ENCODE assay signal across 9 mouse cellular contexts in genomic region chr1:172219451-172220406, GRCm38 (mm10). TPM values are rescaled to one million over a fixed set of nuclear protein-coding genes. Genes with fewer than 3 reads are reported as not detected.
A peak's percentile ranks its signal among the peaks of the same experiment; 100 is the strongest.
DNase-seq lines count a peak whose midpoint lies in the region; ATAC-seq and TF ChIP-seq lines count a peak whose summit lies in the region.
"Had no signal": no experiment of that assay in that cellular context is flagged by ENCODE, and none has a peak within 500 bp of the region (broad histone marks: within the 10 kb centered on the region; RNA-seq: fewer than 3 reads in every experiment).

TSS of gene Casq1 (minus strand) at chr1:172219868.

- H3K36me3 ChIP-seq in kidney, embryonic 16.5 days (ENCODE audit: insufficient read depth, low read length), result no peaks in the 10 kb centered on the region
- no peaks in the 10 kb centered on the region for H3K36me3 ChIP-seq in embryonic facial prominence, embryonic 14.5 days (ENCODE audit: control insufficient read depth, insufficient read depth, low read length)
- no peaks in the 10 kb centered on the region for H3K36me3 ChIP-seq in heart, embryonic 13.5 days
- H3K36me3 ChIP-seq in limb, embryonic 15.5 days, result no peaks in the 10 kb centered on the region
- H3K36me3 ChIP-seq: liver, embryonic 12.5 days had no signal

- no peak for DNase-seq in kidney, postnatal 25 days
- DNase-seq in embryonic facial prominence, embryonic 14.5 days (ENCODE audit: low spot score), result no peak
- DNase-seq in left cerebral cortex, adult 2 months (ENCODE audit: extremely low spot score in 1 of 2, low spot score in 2 of 2), result no peak
- DNase-seq in natural killer cell, adult 2 months (ENCODE audit: low spot score in 2 of 2), result no peak
- no peak for DNase-seq in urinary bladder, postnatal 25 days (ENCODE audit: low spot score)

- no peak within 1 kb of the TSS for H3K4me3 ChIP-seq in kidney, embryonic 16.5 days (ENCODE audit: low read length)
- no peak within 1 kb of the TSS for H3K4me3 ChIP-seq in embryonic facial prominence, embryonic 14.5 days (ENCODE audit: low read depth, low read length)
- H3K4me3 ChIP-seq in heart, embryonic 13.5 days, result peak within 1 kb of the TSS; percentile 32
- H3K4me3 ChIP-seq in limb, embryonic 15.5 days, result no peak within 1 kb of the TSS
- no peak within 1 kb of the TSS for H3K4me3 ChIP-seq in left cerebral cortex, adult 2 months
- H3K4me3 ChIP-seq: liver, embryonic 12.5 days had no signal

- intact Hi-C loops in left cerebral cortex, adult 2 months (cut with DNase I), result loop anchor here (5.0 kb wide), 1 partner anchor 52 kb away; no protein-coding TSS in a partner anchor

- no peak for TF ChIP-seq CTCF in left cerebral cortex, adult 2 months (IDR thresholded peaks at IDR 0.05)

- H3K27ac ChIP-seq in kidney, embryonic 16.5 days (ENCODE audit: low read length), result peak within 1 kb of the TSS; percentile 85
- H3K27ac ChIP-seq in embryonic facial prominence, embryonic 14.5 days (replicated peaks; ENCODE audit: low read depth, low read length), result peak within 1 kb of the TSS; percentile 92
- H3K27ac ChIP-seq in heart, embryonic 13.5 days (replicated peaks), result peak within 1 kb of the TSS; percentile 90
- H3K27ac ChIP-seq in limb, embryonic 15.5 days, result peak within 1 kb of the TSS; percentile 87
- H3K27ac ChIP-seq in left cerebral cortex, adult 2 months, result no peak within 1 kb of the TSS
- H3K27ac ChIP-seq: liver, embryonic 12.5 days had no signal

- H3K4me2 ChIP-seq in kidney, embryonic 16.5 days (replicated peaks; ENCODE audit: low read depth, low read length), result no peak within 1 kb of the TSS; the same call in 1 of the 2 replicates
- H3K4me2 ChIP-seq in embryonic facial prominence, embryonic 14.5 days (ENCODE audit: low read depth, low read length), result 0 out of 2 replicates have a peak within 1 kb of the TSS, but pooled peaks have one; percentile 10
- H3K4me2 ChIP-seq in heart, embryonic 13.5 days, result peak within 1 kb of the TSS; percentile 55
- no peak within 1 kb of the TSS for H3K4me2 ChIP-seq in limb, embryonic 15.5 days
- H3K4me2 ChIP-seq: liver, embryonic 12.5 days had no signal

- 80% methylated on average over 19 of the region's 19 CpGs for WGBS in kidney, embryonic 16.5 days
- 80% methylated on average over 18 of the region's 19 CpGs for WGBS in embryonic facial prominence, embryonic 14.5 days
- WGBS in heart, embryonic 13.5 days, result 52% methylated on average over 19 of the region's 19 CpGs
- WGBS in limb, embryonic 15.5 days, result 72% methylated on average over 19 of the region's 19 CpGs

- H3K9me3 ChIP-seq in kidney, embryonic 16.5 days (ENCODE audit: low read length), result no peaks in the 10 kb centered on the region
- H3K9me3 ChIP-seq in embryonic facial prominence, embryonic 14.5 days (ENCODE audit: control insufficient read depth, low read length), result no peaks in the 10 kb centered on the region
- H3K9me3 ChIP-seq in heart, embryonic 13.5 days, result no peaks in the 10 kb centered on the region
- H3K9me3 ChIP-seq in limb, embryonic 15.5 days, result no peaks in the 10 kb centered on the region
- H3K9me3 ChIP-seq: liver, embryonic 12.5 days had no signal

- no peaks in the 10 kb centered on the region for H3K27me3 ChIP-seq in kidney, embryonic 16.5 days (ENCODE audit: insufficient read depth, low read length)
- H3K27me3 ChIP-seq in embryonic facial prominence, embryonic 14.5 days (replicated peaks; ENCODE audit: control insufficient read depth, insufficient read depth, low read length), result no peaks in the 10 kb centered on the region
- H3K27me3 ChIP-seq in heart, embryonic 13.5 days (replicated peaks), result no peaks in the 10 kb centered on the region
- no peaks in the 10 kb centered on the region for H3K27me3 ChIP-seq in limb, embryonic 15.5 days
- H3K27me3 ChIP-seq: liver, embryonic 12.5 days had no signal

- ATAC-seq in kidney, embryonic 16.5 days (ENCODE audit: low FRiP score, low TSS enrichment), result no peak
- no peak for ATAC-seq in embryonic facial prominence, embryonic 14.5 days (ENCODE audit: low read depth)
- peak; percentile 22; the same call in 1 of the 2 replicates for ATAC-seq in heart, embryonic 13.5 days (ENCODE audit: extremely low read depth, insufficient number of reproducible peaks, low FRiP score, low TSS enrichment)
- 0 out of 2 replicates have a peak, but pooled peaks have one; percentile 4 for ATAC-seq in limb, embryonic 15.5 days (ENCODE audit: insufficient number of reproducible peaks, low FRiP score, low TSS enrichment, low read depth)
- ATAC-seq: liver, embryonic 12.5 days had no signal

- H3K4me1 ChIP-seq in kidney, embryonic 16.5 days (ENCODE audit: insufficient read depth, low read length), result peaks cover 46% of the 10 kb centered on the region
- peaks cover 38% of the 10 kb centered on the region for H3K4me1 ChIP-seq in embryonic facial prominence, embryonic 14.5 days (ENCODE audit: control insufficient read depth, insufficient read depth, low read length)
- H3K4me1 ChIP-seq in heart, embryonic 13.5 days, result peaks cover 86% of the 10 kb centered on the region
- H3K4me1 ChIP-seq in limb, embryonic 15.5 days, result peaks cover 54% of the 10 kb centered on the region

- H3K9ac ChIP-seq in kidney, embryonic 16.5 days (replicated peaks; ENCODE audit: low read length), result peak within 1 kb of the TSS; percentile 37
- peak within 1 kb of the TSS; percentile 15; the same call in 1 of the 2 replicates for H3K9ac ChIP-seq in embryonic facial prominence, embryonic 14.5 days (ENCODE audit: low read depth, low read length)
- H3K9ac ChIP-seq in heart, embryonic 13.5 days, result peak within 1 kb of the TSS; percentile 77
- no peak within 1 kb of the TSS for H3K9ac ChIP-seq in limb, embryonic 15.5 days
- H3K9ac ChIP-seq: liver, embryonic 12.5 days had no signal

RNA-seq across cellular contexts. Expression of gene Casq1, which starts in this region (rescaled TPM):
- 5.2 and 5.6 TPM in 2 replicates for polyA plus RNA-seq in kidney, embryonic 16.5 days (2015; fragmentation: Nextera tagmentation; extraction: Ambion mirVana)
- polyA plus RNA-seq in embryonic facial prominence, embryonic 14.5 days (2014; fragmentation: Nextera tagmentation; extraction: Ambion mirVana), result 39.4 and 74.3 TPM in 2 replicates
- 162 and 211 TPM in 2 replicates for polyA plus RNA-seq in heart, embryonic 13.5 days (2015; fragmentation: Nextera tagmentation; extraction: Ambion mirVana)
- polyA plus RNA-seq in limb, embryonic 15.5 days (2015; fragmentation: Nextera tagmentation; extraction: Ambion mirVana), result 18.0 and 55.9 TPM in 2 replicates
- total RNA-seq in left cerebral cortex, adult 2 months (2021), result under 1 TPM in 1 of 2 experiments, not detected in 1; 0.48 TPM

Comparison
In these comparisons a context has a peak if more than half of its experiments do, and no peak if none do; other contexts are left out.
1. ATAC-seq: peak in heart, embryonic 13.5 days (single experiment) and limb, embryonic 15.5 days (single experiment); none in kidney, embryonic 16.5 days (single experiment) and embryonic facial prominence, embryonic 14.5 days (single experiment).
2. H3K4me2 ChIP-seq: peak in embryonic facial prominence, embryonic 14.5 days (single experiment) and heart, embryonic 13.5 days (single experiment); none in kidney, embryonic 16.5 days (single experiment) and limb, embryonic 15.5 days (single experiment).